Mouse (Mus musculus): ENCODE data around the gene Gm17455.

- no peak for TF ChIP-seq CTCF (conservative IDR thresholded peaks at IDR 0.05; ENCODE audit: low read length)
- TF ChIP-seq NANOG (IDR thresholded peaks at IDR 0.05; ENCODE audit: borderline replicate concordance, low read length), result no peak
These were observed 28.9 kb upstream of the Gm17455 start for GRCm38 (mm10) chr10:60370601-60371061.
